28 mouse cellular contexts compared by ENCODE assay signal in the genomic region with DNA sequence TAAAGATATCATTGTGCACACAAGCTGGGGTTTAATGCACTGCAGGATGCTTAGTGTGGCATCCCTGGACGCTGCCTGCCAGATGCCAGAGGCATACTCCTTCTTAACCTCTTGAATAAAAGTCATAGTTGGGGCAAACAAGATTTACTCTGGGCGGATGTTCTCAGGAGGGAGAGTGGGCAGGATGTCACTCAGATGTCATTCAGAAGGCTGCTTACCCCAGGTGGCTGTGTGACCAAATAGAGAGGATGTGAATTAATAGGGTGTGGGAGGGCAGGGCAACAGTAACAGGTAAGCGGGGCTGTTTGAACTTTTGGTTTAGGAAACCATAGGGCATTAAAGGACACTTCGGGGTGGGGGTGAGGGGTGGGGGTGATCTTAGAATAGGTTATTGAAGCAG. TPM values are rescaled to one million over a fixed set of nuclear protein-coding genes. Genes with fewer than 3 reads are reported as not detected.
DNase-seq lines count a peak whose midpoint lies in the region; ATAC-seq lines count a peak whose summit lies in the region.
"Had no signal": no experiment of that assay in that cellular context is flagged by ENCODE, and none has a peak within 500 bp of the region (broad histone marks: within the 10 kb centered on the region; RNA-seq: fewer than 3 reads in every experiment).

No protein-coding gene starts in this region.

- H3K4me2 ChIP-seq in forebrain, embryonic 12.5 days, result no peak overlapping the region
- no peak overlapping the region for H3K4me2 ChIP-seq in forebrain, embryonic 15.5 days (replicated peaks)
- 0 out of 2 replicates have a peak overlapping the region, but pooled peaks have one; percentile 12 for H3K4me2 ChIP-seq in hindbrain, embryonic 14.5 days (replicated peaks)
- H3K4me2 ChIP-seq: embryonic facial prominence, embryonic 13.5 days; heart, embryonic 12.5 days; heart, embryonic 15.5 days had no signal

- no peak overlapping the region for H3K9ac ChIP-seq in forebrain, embryonic 12.5 days
- no peak overlapping the region for H3K9ac ChIP-seq in forebrain, embryonic 15.5 days (replicated peaks)
- no peak overlapping the region for H3K9ac ChIP-seq in hindbrain, embryonic 14.5 days
- H3K9ac ChIP-seq: embryonic facial prominence, embryonic 13.5 days; forebrain, embryonic 13.5 days; forebrain, postnatal 0 days; heart, embryonic 12.5 days; heart, embryonic 15.5 days; hindbrain, embryonic 15.5 days had no signal

- peaks cover 22% of the 10 kb centered on the region for H3K4me1 ChIP-seq in forebrain, embryonic 12.5 days
- peaks cover 54% of the 10 kb centered on the region for H3K4me1 ChIP-seq in forebrain, embryonic 15.5 days
- H3K4me1 ChIP-seq in hindbrain, embryonic 14.5 days (replicated peaks; ENCODE audit: control insufficient read depth, insufficient read depth, low read length), result peaks cover 28% of the 10 kb centered on the region; the same call in 1 of the 2 replicates
- peaks cover 7% of the 10 kb centered on the region; the same call in 1 of the 2 replicates for H3K4me1 ChIP-seq in hindbrain, embryonic 10.5 days (replicated peaks)

- no peak for DNase-seq in hindbrain, embryonic 14.5 days (ENCODE audit: low spot score)
- DNase-seq in hindbrain, embryonic 10.5 days (ENCODE audit: low spot score), result no peak
- peak; percentile 52 for DNase-seq in CD4-positive, CD25-positive, alpha-beta regulatory T cell, adult 2 months (ENCODE audit: low read depth, low spot score)
- peak; percentile 33 for DNase-seq in induced T-regulatory cell, adult 2 months (ENCODE audit: low read depth)
- DNase-seq in adrenal gland, postnatal 4 days (ENCODE audit: low spot score in 2 of 2), result no peak
- no peak for DNase-seq in right cerebral cortex, adult 2 months (ENCODE audit: low spot score in 2 of 2)
- DNase-seq: adrenal gland, adult 8-10 months; adrenal gland, postnatal 25 days; cerebellum, adult 18-20 months; cerebellum, adult 9-11 months; cerebellum, postnatal 25 days; forebrain, postnatal 0 days; gastrocnemius, adult 2 months; gastrocnemius, postnatal 14 days; heart, adult 11 months; heart, postnatal 10 days; heart, postnatal 36 days; kidney, adult 2 months had no signal

- no peak overlapping the region for H3K4me3 ChIP-seq in forebrain, embryonic 12.5 days (replicated peaks)
- no peak overlapping the region for H3K4me3 ChIP-seq in forebrain, embryonic 15.5 days
- H3K4me3 ChIP-seq in hindbrain, embryonic 14.5 days (replicated peaks; ENCODE audit: low read length), result no peak overlapping the region
- H3K4me3 ChIP-seq in hindbrain, embryonic 10.5 days, result no peak overlapping the region
- H3K4me3 ChIP-seq: embryonic facial prominence, embryonic 10.5 days; embryonic facial prominence, embryonic 13.5 days; erythroblast, embryonic 14.5 days; forebrain, embryonic 13.5 days; gastrocnemius, adult 2 months; heart, embryonic 12.5 days; heart, embryonic 15.5 days; hindbrain, embryonic 15.5 days had no signal

- WGBS in forebrain, embryonic 12.5 days, result 55% methylated on average over 4 of the region's 4 CpGs
- 55% methylated on average over 4 of the region's 4 CpGs for WGBS in forebrain, embryonic 15.5 days
- 53% methylated on average over 4 of the region's 4 CpGs for WGBS in hindbrain, embryonic 14.5 days
- 63% methylated on average over 4 of the region's 4 CpGs for WGBS in hindbrain, embryonic 10.5 days

- no peak overlapping the region for H3K27ac ChIP-seq in forebrain, embryonic 12.5 days
- H3K27ac ChIP-seq in forebrain, embryonic 15.5 days (replicated peaks), result no peak overlapping the region
- H3K27ac ChIP-seq in hindbrain, embryonic 14.5 days, result peak overlapping the region; percentile 35; the same call in 1 of the 2 replicates
- H3K27ac ChIP-seq in hindbrain, embryonic 10.5 days, result no peak overlapping the region
- H3K27ac ChIP-seq: embryonic facial prominence, embryonic 10.5 days; embryonic facial prominence, embryonic 13.5 days; forebrain, embryonic 13.5 days; gastrocnemius, adult 2 months; heart, embryonic 15.5 days; hindbrain, embryonic 15.5 days had no signal

- ATAC-seq in forebrain, embryonic 12.5 days (ENCODE audit: low FRiP score), result peak; percentile 31; the same call in 1 of the 2 replicates
- no peak for ATAC-seq in forebrain, embryonic 15.5 days (replicated peaks)
- ATAC-seq in hindbrain, embryonic 14.5 days (ENCODE audit: low FRiP score), result no peak
- ATAC-seq: forebrain, embryonic 13.5 days; forebrain, postnatal 0 days; intestine, postnatal 0 days had no signal

- peaks cover 4% of the 10 kb centered on the region; the same call in 1 of the 2 replicates for H3K36me3 ChIP-seq in forebrain, embryonic 12.5 days (replicated peaks)
- H3K36me3 ChIP-seq in forebrain, embryonic 15.5 days, result no peaks in the 10 kb centered on the region
- no peaks in the 10 kb centered on the region for H3K36me3 ChIP-seq in hindbrain, embryonic 14.5 days (replicated peaks; ENCODE audit: control insufficient read depth, insufficient read depth)
- peaks cover 13% of the 10 kb centered on the region; the same call in 1 of the 2 replicates for H3K36me3 ChIP-seq in hindbrain, embryonic 10.5 days
- H3K36me3 ChIP-seq: embryonic facial prominence, embryonic 13.5 days; heart, embryonic 12.5 days; heart, embryonic 15.5 days; hindbrain, embryonic 15.5 days had no signal

- no peaks in the 10 kb centered on the region for H3K9me3 ChIP-seq in forebrain, embryonic 12.5 days
- H3K9me3 ChIP-seq in forebrain, embryonic 15.5 days, result no peaks in the 10 kb centered on the region
- H3K9me3 ChIP-seq in hindbrain, embryonic 14.5 days (ENCODE audit: control insufficient read depth, low read length), result no peaks in the 10 kb centered on the region
- H3K9me3 ChIP-seq in hindbrain, embryonic 10.5 days, result no peaks in the 10 kb centered on the region; the same call in 1 of the 2 replicates
- H3K9me3 ChIP-seq: embryonic facial prominence, embryonic 13.5 days; forebrain, embryonic 13.5 days; heart, embryonic 12.5 days; heart, embryonic 15.5 days; hindbrain, embryonic 15.5 days had no signal

- H3K27me3 ChIP-seq in forebrain, embryonic 12.5 days, result no peaks in the 10 kb centered on the region
- H3K27me3 ChIP-seq in forebrain, embryonic 15.5 days, result no peaks in the 10 kb centered on the region
- no peaks in the 10 kb centered on the region for H3K27me3 ChIP-seq in hindbrain, embryonic 14.5 days (ENCODE audit: control insufficient read depth, insufficient read depth, low read length)
- H3K27me3 ChIP-seq in hindbrain, embryonic 10.5 days (ENCODE audit: insufficient read depth, poor library complexity, severe bottlenecking), result no peaks in the 10 kb centered on the region
- H3K27me3 ChIP-seq: embryonic facial prominence, embryonic 13.5 days; forebrain, embryonic 13.5 days; heart, embryonic 12.5 days; heart, embryonic 15.5 days; hindbrain, embryonic 15.5 days had no signal

RNA-seq across cellular contexts. Expression of a gene that starts 37.7 kb away (rescaled TPM):
- 30.2 and 31.3 TPM in 2 replicates for polyA plus RNA-seq in forebrain, embryonic 12.5 days (2016; fragmentation: Nextera tagmentation; extraction: Ambion mirVana)
- polyA plus RNA-seq in forebrain, embryonic 15.5 days (2015; fragmentation: Nextera tagmentation; extraction: Ambion mirVana), result 32.3 and 32.8 TPM in 2 replicates
- 28.8 and 32.2 TPM in 2 replicates for polyA plus RNA-seq in hindbrain, embryonic 14.5 days (2014; fragmentation: Nextera tagmentation; extraction: Ambion mirVana)
- 17.2 and 20.3 TPM in 2 replicates for polyA plus RNA-seq in hindbrain, embryonic 10.5 days (2016; fragmentation: Nextera tagmentation; extraction: Ambion mirVana)
- 10 to 100 TPM; 14.1 to 20.4 TPM for total RNA-seq in adrenal gland, postnatal 4 days (2021)

Comparison
In these comparisons a context has a peak if more than half of its experiments do, and no peak if none do; other contexts are left out.
1. DNase-seq: peak in CD4-positive, CD25-positive, alpha-beta regulatory T cell, adult 2 months (single experiment) and induced T-regulatory cell, adult 2 months (single experiment); none in hindbrain, embryonic 14.5 days (single experiment), hindbrain, embryonic 10.5 days (single experiment), adrenal gland, postnatal 4 days (0 of 2) and right cerebral cortex, adult 2 months (0 of 2).